Mouse (Mus musculus): ENCODE data around the gene Mafb.

- TF ChIP-seq CTCF (IDR thresholded peaks at IDR 0.05; ENCODE audit: low read depth) (no peak), EP300 (optimal IDR thresholded peaks at IDR 0.05) (no peak)
Measured at GRCm38 (mm10) chr2:160327716-160328115, 39.1 kb downstream of the Mafb start.

Measured in stomach, postnatal 0 days (tissue).